Mouse (Mus musculus) heart, postnatal 10 days (tissue): Measurements from ENCODE around the gene Dupd1. TPM values are rescaled to one million over a fixed set of nuclear protein-coding genes. Genes with fewer than 3 reads are reported as not detected.
"Not testable (repeated sequence)": the region's sequence is repeated elsewhere in the genome, so short reads cannot be mapped to it uniquely, and the experiment has no call there.

Source experiments
- DNase-seq, 2 experiments: peaks; one replicate each; pipeline ENCODE4 v3.0.0; 2021
- intact Hi-C: fragments of 180-260 bp; cut with DNase I; formaldehyde crosslinking; loops from one replicate; pipeline ENCODE4 v1.15.1; 2025
- total RNA-seq, 2 experiments: library from RNA; stranded (reverse); gene quantifications; 2 replicates each; pipeline ENCODE4 v1.2.3; 2021

Gene Dupd1
- total RNA-seq, 2 experiments from 2014 or later, result 0.45 TPM; not detected in 1

DNA sequence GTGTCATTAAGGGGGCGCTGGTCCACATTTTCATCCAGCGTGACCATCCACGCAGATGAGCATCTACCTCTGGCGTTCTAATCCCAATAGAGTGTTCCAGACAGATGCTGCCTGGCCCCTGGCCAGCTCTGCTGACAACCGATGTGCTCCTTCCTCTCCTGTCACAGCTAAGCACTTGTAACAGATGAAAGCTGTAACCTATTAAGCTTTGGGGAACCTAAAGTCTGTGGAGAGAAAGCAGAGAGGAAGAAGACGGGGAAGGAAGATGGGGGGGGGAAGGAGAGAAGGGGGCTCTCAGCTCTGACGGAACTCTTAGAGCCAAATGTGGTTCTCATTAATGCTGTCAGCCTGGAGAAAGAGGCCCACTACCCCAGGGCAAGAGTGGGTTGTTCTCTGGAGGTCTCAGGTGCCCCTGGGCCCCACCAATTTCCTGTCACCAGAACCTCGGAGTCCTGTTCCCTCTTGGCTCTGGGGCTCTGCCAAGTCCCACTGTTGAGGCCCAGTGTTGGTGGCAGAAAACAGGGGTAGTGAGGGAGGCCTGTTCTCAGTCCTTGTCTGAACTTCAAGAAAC, 34.7 kb downstream of the Dupd1 start:
- no peak for DNase-seq
- intact Hi-C loops, result no loop called here

DNA sequence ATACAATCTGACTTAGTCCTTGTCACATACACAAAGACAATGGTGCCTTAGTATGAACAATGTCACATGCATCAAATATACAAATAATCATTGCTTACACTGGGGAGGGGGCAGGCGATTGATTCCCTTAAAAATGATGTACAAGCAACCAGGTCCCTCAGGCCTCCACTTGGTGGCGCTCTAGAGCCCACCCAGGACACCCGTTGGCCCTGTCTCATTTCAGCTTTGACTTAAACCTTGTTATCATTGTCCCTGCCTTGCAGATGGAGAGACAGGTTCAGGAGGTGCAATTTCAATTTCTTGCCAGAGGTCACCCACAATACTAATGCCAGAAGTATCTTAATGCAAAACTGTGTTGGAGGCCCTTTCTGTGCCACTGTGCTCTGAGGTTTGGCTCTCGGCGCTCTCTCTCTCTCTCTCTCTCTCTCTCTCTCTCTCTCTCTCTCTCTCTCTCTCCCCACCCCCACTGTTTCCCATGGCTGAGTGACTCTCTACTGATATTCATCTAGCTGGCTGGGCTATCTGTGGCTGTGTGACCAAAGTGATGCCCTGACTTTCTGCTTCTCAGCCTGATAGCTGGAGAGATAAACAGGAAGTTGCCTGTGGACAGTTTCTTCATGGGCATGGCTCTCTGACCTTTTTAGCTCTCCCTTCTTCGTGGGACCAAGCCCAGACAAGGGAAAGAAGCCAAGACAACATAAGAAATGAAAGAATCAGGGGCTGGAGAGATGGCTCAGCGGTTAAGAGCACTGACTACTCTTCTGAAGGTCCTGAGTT, 35.7 kb downstream of the Dupd1 start:
- intact Hi-C loops, result loop anchor here (1.0 kb wide), 1 partner anchor 64 kb away; no protein-coding TSS in a partner anchor
- DNase-seq, result peak in 1 of 2 experiments; percentile 70

DNA sequence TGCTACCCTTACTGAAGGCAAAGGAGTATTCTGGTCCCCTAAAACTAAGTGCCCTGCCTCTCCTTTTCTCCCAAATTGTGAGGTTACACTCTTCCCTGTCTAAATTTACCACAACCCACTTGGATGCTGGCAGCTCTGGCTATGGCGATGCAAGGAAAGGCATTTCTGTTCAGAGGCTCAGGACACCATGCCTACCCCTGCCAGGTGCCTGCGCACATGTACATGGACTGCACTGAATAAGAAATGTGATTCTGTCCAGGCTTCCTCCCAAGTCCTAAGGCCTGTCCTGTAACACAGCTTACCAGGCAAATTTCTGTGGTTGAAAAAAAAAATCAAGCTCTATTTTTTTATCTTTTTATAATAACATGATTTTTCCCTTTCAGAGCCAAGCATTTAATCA, 38.2 kb downstream of the Dupd1 start:
- intact Hi-C loops, result no loop called here
- DNase-seq, result no peak

DNA sequence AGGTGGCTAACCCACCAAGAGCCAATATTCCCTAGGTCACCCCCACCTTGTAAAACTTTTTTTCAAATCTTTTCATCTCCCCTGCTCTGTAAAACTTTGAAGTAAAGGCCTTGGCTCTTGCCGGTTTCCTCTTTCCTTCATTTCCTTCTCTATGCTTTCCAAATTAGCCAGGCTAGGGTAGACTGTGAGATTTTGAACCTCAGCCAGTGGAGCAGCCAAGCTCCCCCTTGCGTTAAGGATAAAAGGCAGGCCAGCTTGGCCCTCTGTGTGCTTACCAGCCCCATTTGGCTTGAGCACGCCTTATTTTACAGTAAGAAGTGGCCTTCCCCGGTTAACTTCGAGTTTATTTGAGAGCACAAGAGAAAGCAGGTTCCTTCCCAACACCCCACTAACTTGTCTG, 39.9 kb downstream of the Dupd1 start:
- intact Hi-C loops, result no loop called here
- no peak for DNase-seq

GRCm38 (mm10) chr14:21673100-21673499, 41.3 kb downstream of the Dupd1 start:
- intact Hi-C loops, result no loop called here
- no peak for DNase-seq

GRCm38 (mm10) chr14:21670422-21671006, 43.9 kb downstream of the Dupd1 start:
- DNase-seq, intact Hi-C loops: not testable (repeated sequence)

- intact Hi-C loops, result no loop called here
- DNase-seq, result peak; percentile 58
These were observed 44.5 kb downstream of the Dupd1 start for GRCm38 (mm10) chr14:21669633-21670421.

GRCm38 (mm10) chr14:21669218-21669617, 45.2 kb downstream of the Dupd1 start:
- DNase-seq, result no peak
- intact Hi-C loops, result no loop called here

GRCm38 (mm10) chr14:21662465-21663142, 51.8 kb downstream of the Dupd1 start:
- DNase-seq, result no peak
- intact Hi-C loops, result no loop called here

DNA sequence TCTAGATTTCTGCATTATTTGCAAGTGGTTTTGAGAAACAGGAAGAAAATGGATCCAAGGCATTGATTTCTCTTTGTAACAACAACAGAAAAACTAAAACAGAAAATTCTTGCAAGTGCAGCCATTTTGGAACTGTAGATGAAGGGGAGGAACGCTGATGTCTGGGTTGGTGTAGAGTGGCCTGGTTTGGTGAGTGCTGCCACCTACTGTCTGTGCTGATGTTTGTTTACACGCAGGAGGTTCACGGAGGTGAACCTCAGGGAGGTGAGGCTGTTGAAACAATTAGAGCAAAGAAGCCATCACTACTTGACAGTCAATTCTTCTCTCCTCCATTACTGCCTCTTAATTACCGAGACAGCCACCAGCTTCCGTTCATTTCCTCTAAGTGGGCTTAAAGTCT, 54.7 kb downstream of the Dupd1 start:
- peak; percentile 73 to 80 for DNase-seq
- intact Hi-C loops, result loop anchor here (2.0 kb wide), 1 partner anchor 523 kb away; no protein-coding TSS in a partner anchor

GRCm38 (mm10) chr14:21659155-21659554, 55.2 kb downstream of the Dupd1 start:
- peak; percentile 75 to 82 for DNase-seq
- intact Hi-C loops, result loop anchor here (2.0 kb wide), 1 partner anchor 522 kb away; no protein-coding TSS in a partner anchor

DNA sequence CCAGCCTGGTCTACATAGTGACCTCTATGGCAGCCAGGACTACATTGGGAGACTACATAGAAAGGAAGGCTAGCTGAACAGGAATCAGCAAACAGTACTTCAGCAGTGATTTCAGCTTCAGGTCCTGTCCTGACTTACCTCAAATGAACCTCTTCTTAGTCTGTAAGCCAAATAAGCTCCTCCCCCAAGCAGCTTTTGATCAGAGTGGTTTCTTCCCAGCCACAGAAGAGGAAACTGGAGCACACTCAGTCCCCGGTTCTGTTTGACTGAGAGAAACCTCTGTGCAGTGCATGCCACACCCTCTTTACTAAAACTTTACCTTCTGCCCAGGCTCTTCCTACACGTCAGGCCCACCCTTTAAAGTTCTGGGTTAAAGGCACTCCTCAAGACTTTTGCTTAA, 60.6 kb downstream of the Dupd1 start:
- intact Hi-C loops, result no loop called here
- no peak for DNase-seq

- DNase-seq, result no peak
- intact Hi-C loops, result no loop called here
These were observed 73.5 kb downstream of the Dupd1 start for GRCm38 (mm10) chr14:21640806-21641435.

- intact Hi-C loops, result no loop called here
- no peak for DNase-seq
These were observed 77.8 kb downstream of the Dupd1 start for GRCm38 (mm10) chr14:21636548-21636947.

- no peak for DNase-seq
- intact Hi-C loops, result no loop called here
These were observed 82.6 kb downstream of the Dupd1 start for GRCm38 (mm10) chr14:21631665-21632200.

Other genes with a start within 250 kb of the Dupd1 start
- gene Kat6b, start 233.1 kb downstream of the Dupd1 start, total RNA-seq, result 10 to 100 TPM; 39.2 to 39.3 TPM
- gene Samd8, start 36.0 kb upstream of the Dupd1 start, total RNA-seq, result 10 to 100 TPM; 27.2 to 30.5 TPM
- under 1 TPM in 1 of 2 experiments, not detected in 1; 0.60 TPM for gene Dusp13, start 36.6 kb upstream of the Dupd1 start, total RNA-seq
- gene Vdac2, start 110.7 kb upstream of the Dupd1 start, total RNA-seq, result 100 to 1,000 TPM; 544 to 567 TPM
- 10 to 100 TPM in 1 of 2 experiments, 1 to 10 TPM in 1; 8.8 to 10.3 TPM for gene Comtd1, start 134.4 kb upstream of the Dupd1 start, total RNA-seq